Mouse (Mus musculus): ENCODE results near the gene Tmem220. TPM values are rescaled to one million over a fixed set of nuclear protein-coding genes. Genes with fewer than 3 reads are reported as not detected.

The Tmem220 gene
- total RNA-seq, 1 experiment, result 1.6 TPM

- Histone ChIP-seq H3K9me3 (ENCODE audit: control insufficient read depth, insufficient read depth, low read depth, low read length) (0 out of 2 replicates have a peak, but pooled peaks cover 2% of the 10 kb centered on the region), H3K9ac (ENCODE audit: insufficient read depth, low read depth, low read length, poor library complexity, severe bottlenecking) (peak overlapping the region; percentile 50; the same call in 1 of the 2 replicates), H3K27ac (ENCODE audit: insufficient read depth, low read depth, low read length, poor library complexity, severe bottlenecking) (peak overlapping the region; percentile 91), H3K4me3 (ENCODE audit: insufficient read depth in 1 of 2, low read depth in 1 of 2, low read length in 2 of 2, poor library complexity in 1 of 2, severe bottlenecking in 1 of 2) (peak overlapping the region; percentile 22 to 23; a peak in 3 of 4 replicates), H3K36me3 (ENCODE audit: control insufficient read depth, insufficient read depth, low read length, poor library complexity, severe bottlenecking) (no peaks in the 10 kb centered on the region), H3K4me1 (ENCODE audit: control insufficient read depth in 2 of 2, insufficient read depth in 2 of 2, low read length in 2 of 2, poor library complexity in 1 of 2) (peaks cover 22 to 30% of the 10 kb centered on the region in 2 experiments)
- TF ChIP-seq HCFC1 (IDR thresholded peaks at IDR 0.05; ENCODE audit: borderline replicate concordance, insufficient read depth, low read length) (no peak), CHD2 (IDR thresholded peaks at IDR 0.05; ENCODE audit: low read depth, low read length) (no peak), ZC3H11A (IDR thresholded peaks at IDR 0.05; ENCODE audit: borderline replicate concordance, low read depth, low read length) (no peak), MAFK (IDR thresholded peaks at IDR 0.05; ENCODE audit: insufficient read depth, low read depth, low read length) (no peak), ZNF384 (IDR thresholded peaks at IDR 0.05; ENCODE audit: low read depth, low read length) (no peak)
- DNase-seq (ENCODE audit: low read depth, low spot score), result no peak
- in situ Hi-C loops (cut with MboI; ENCODE audit: low sequenced_read_pairs in 2 of 2, unreplicated experiment in 2 of 2), result no loop called here
Observed at GRCm38 (mm10) chr11:67010430-67010829, 14.5 kb upstream of the Tmem220 start.

GRCm38 (mm10) chr11:67011635-67012034 lies 13.3 kb upstream of the Tmem220 start:
- TF ChIP-seq HCFC1 (IDR thresholded peaks at IDR 0.05; ENCODE audit: borderline replicate concordance, insufficient read depth, low read length), result no peak
- peak; percentile 31; the same call in 1 of the 2 replicates for TF ChIP-seq MAFK (IDR thresholded peaks at IDR 0.05; ENCODE audit: insufficient read depth, low read depth, low read length)
- TF ChIP-seq ZC3H11A (IDR thresholded peaks at IDR 0.05; ENCODE audit: borderline replicate concordance, low read depth, low read length), result no peak
- TF ChIP-seq CHD2 (IDR thresholded peaks at IDR 0.05; ENCODE audit: low read depth, low read length), result no peak
- TF ChIP-seq ZNF384 (IDR thresholded peaks at IDR 0.05; ENCODE audit: low read depth, low read length), result no peak
- peak overlapping the region; percentile 99 for H3K27ac ChIP-seq (ENCODE audit: insufficient read depth, low read depth, low read length, poor library complexity, severe bottlenecking)
- peak overlapping the region; percentile 41 to 45 for H3K4me3 ChIP-seq (ENCODE audit: insufficient read depth in 1 of 2, low read depth in 1 of 2, low read length in 2 of 2, poor library complexity in 1 of 2, severe bottlenecking in 1 of 2)
- peak overlapping the region; percentile 63; the same call in 1 of the 2 replicates for H3K9ac ChIP-seq (ENCODE audit: insufficient read depth, low read depth, low read length, poor library complexity, severe bottlenecking)
- no peaks in the 10 kb centered on the region for H3K9me3 ChIP-seq (ENCODE audit: control insufficient read depth, insufficient read depth, low read depth, low read length)
- no peak for DNase-seq (ENCODE audit: low read depth, low spot score)
- H3K36me3 ChIP-seq (ENCODE audit: control insufficient read depth, insufficient read depth, low read length, poor library complexity, severe bottlenecking), result no peaks in the 10 kb centered on the region
- H3K4me1 ChIP-seq (ENCODE audit: control insufficient read depth in 2 of 2, insufficient read depth in 2 of 2, low read length in 2 of 2, poor library complexity in 1 of 2), result peaks cover 24 to 36% of the 10 kb centered on the region in 2 experiments
- in situ Hi-C loops (cut with MboI; ENCODE audit: low sequenced_read_pairs in 2 of 2, unreplicated experiment in 2 of 2), result no loop called here

- no peak for DNase-seq (ENCODE audit: low read depth, low spot score)
- H3K9me3 ChIP-seq (ENCODE audit: control insufficient read depth, insufficient read depth, low read depth, low read length), result no peaks in the 10 kb centered on the region
- peaks cover 15 to 28% of the 10 kb centered on the region in 2 experiments for H3K4me1 ChIP-seq (ENCODE audit: control insufficient read depth in 2 of 2, insufficient read depth in 2 of 2, low read length in 2 of 2, poor library complexity in 1 of 2)
- no peaks in the 10 kb centered on the region for H3K36me3 ChIP-seq (ENCODE audit: control insufficient read depth, insufficient read depth, low read length, poor library complexity, severe bottlenecking)
- H3K27ac ChIP-seq (ENCODE audit: insufficient read depth, low read depth, low read length, poor library complexity, severe bottlenecking), result peak overlapping the region; percentile 94
- peak overlapping the region; percentile 33; the same call in 1 of the 2 replicates for H3K9ac ChIP-seq (ENCODE audit: insufficient read depth, low read depth, low read length, poor library complexity, severe bottlenecking)
- TF ChIP-seq CHD2 (IDR thresholded peaks at IDR 0.05; ENCODE audit: low read depth, low read length), result no peak
- no peak for TF ChIP-seq MAFK (IDR thresholded peaks at IDR 0.05; ENCODE audit: insufficient read depth, low read depth, low read length)
- TF ChIP-seq ZC3H11A (IDR thresholded peaks at IDR 0.05; ENCODE audit: borderline replicate concordance, low read depth, low read length), result no peak
- TF ChIP-seq HCFC1 (IDR thresholded peaks at IDR 0.05; ENCODE audit: borderline replicate concordance, insufficient read depth, low read length), result no peak
- TF ChIP-seq ZNF384 (IDR thresholded peaks at IDR 0.05; ENCODE audit: low read depth, low read length), result no peak
- in situ Hi-C loops (cut with MboI; ENCODE audit: low sequenced_read_pairs in 2 of 2, unreplicated experiment in 2 of 2), result loop anchor here (5.0 kb wide), 1 partner anchor 111 kb away; no protein-coding TSS in a partner anchor
- H3K4me3 ChIP-seq (ENCODE audit: insufficient read depth in 1 of 2, low read depth in 1 of 2, low read length in 2 of 2, poor library complexity in 1 of 2, severe bottlenecking in 1 of 2), result peak overlapping the region; percentile 27 to 47
Observed at GRCm38 (mm10) chr11:67017801-67018591, 7.0 kb upstream of the Tmem220 start.

GRCm38 (mm10) chr11:67019711-67020475 lies 5.1 kb upstream of the Tmem220 start:
- Histone ChIP-seq H3K27ac (ENCODE audit: insufficient read depth, low read depth, low read length, poor library complexity, severe bottlenecking) (peak overlapping the region; percentile 50; the same call in 1 of the 2 replicates), H3K9ac (ENCODE audit: insufficient read depth, low read depth, low read length, poor library complexity, severe bottlenecking) (peak overlapping the region; percentile 3; the same call in 1 of the 2 replicates), H3K4me3 (ENCODE audit: insufficient read depth in 1 of 2, low read depth in 1 of 2, low read length in 2 of 2, poor library complexity in 1 of 2, severe bottlenecking in 1 of 2) (no peak overlapping the region), H3K36me3 (ENCODE audit: control insufficient read depth, insufficient read depth, low read length, poor library complexity, severe bottlenecking) (no peaks in the 10 kb centered on the region), H3K9me3 (ENCODE audit: control insufficient read depth, insufficient read depth, low read depth, low read length) (no peaks in the 10 kb centered on the region), H3K4me1 (ENCODE audit: control insufficient read depth in 2 of 2, insufficient read depth in 2 of 2, low read length in 2 of 2, poor library complexity in 1 of 2) (peaks cover 15 to 25% of the 10 kb centered on the region in 2 experiments)
- in situ Hi-C loops (cut with MboI; ENCODE audit: low sequenced_read_pairs in 2 of 2, unreplicated experiment in 2 of 2), result loop anchor here (5.0 kb wide), 1 partner anchor 113 kb away; no protein-coding TSS in a partner anchor
- DNase-seq (ENCODE audit: low read depth, low spot score), result no peak
- TF ChIP-seq MAFK (IDR thresholded peaks at IDR 0.05; ENCODE audit: insufficient read depth, low read depth, low read length), result no peak
- TF ChIP-seq CHD2 (IDR thresholded peaks at IDR 0.05; ENCODE audit: low read depth, low read length), result no peak
- TF ChIP-seq HCFC1 (IDR thresholded peaks at IDR 0.05; ENCODE audit: borderline replicate concordance, insufficient read depth, low read length), result no peak
- TF ChIP-seq ZNF384 (IDR thresholded peaks at IDR 0.05; ENCODE audit: low read depth, low read length), result no peak
- TF ChIP-seq ZC3H11A (IDR thresholded peaks at IDR 0.05; ENCODE audit: borderline replicate concordance, low read depth, low read length), result no peak

Data from ES-E14 (cell line).